Mouse (Mus musculus) forebrain, embryonic 15.5 days (tissue): ENCODE measurements around the gene 4933402D24Rik. TPM values are rescaled to one million over a fixed set of nuclear protein-coding genes. Genes with fewer than 3 reads are reported as not detected.

Experiments used
- ATAC-seq: fragments of 200-750 bp; cut with Nextera tagmentation; replicated peaks from 2 replicates; pipeline ENCODE4 v1.8.0; 2017; ENCODE audit warnings: mild to moderate bottlenecking, moderate TSS enrichment, moderate library complexity
- H3K27ac ChIP-seq: fragments of 300-500 bp; sonication (generic); replicated peaks from 2 replicates; pipeline ENCODE4 v1.5.1; 2015; ENCODE audit warnings: mild to moderate bottlenecking, inconsistent platforms
- H3K27me3 ChIP-seq: fragments of 300-500 bp; sonication (generic); 2 replicates; pipeline ENCODE4 v1.6.1; 2015; ENCODE audit warnings: inconsistent platforms
- H3K36me3 ChIP-seq: fragments of 300-500 bp; sonication (generic); 2 replicates; pipeline ENCODE4 v1.6.1; 2015; ENCODE audit warnings: mild to moderate bottlenecking, inconsistent platforms
- H3K4me1 ChIP-seq: fragments of 300-500 bp; sonication (generic); 2 replicates; pipeline ENCODE4 v1.6.1; 2015; ENCODE audit warnings: inconsistent platforms
- H3K4me2 ChIP-seq: fragments of 300-500 bp; sonication (generic); replicated peaks from 2 replicates; pipeline ENCODE4 v1.6.1; 2015; ENCODE audit warnings: mild to moderate bottlenecking, inconsistent platforms
- H3K4me3 ChIP-seq: fragments of 300-500 bp; sonication (generic); 2 replicates; pipeline ENCODE4 v1.5.1; 2015; ENCODE audit warnings: mild to moderate bottlenecking, inconsistent platforms
- H3K9ac ChIP-seq: fragments of 300-500 bp; sonication (generic); replicated peaks from 2 replicates; pipeline ENCODE4 v1.6.1; 2015; ENCODE audit warnings: mild to moderate bottlenecking, inconsistent platforms
- H3K9me3 ChIP-seq: fragments of 300-500 bp; sonication (generic); 2 replicates; pipeline ENCODE4 v1.6.1; 2016; ENCODE audit warnings: inconsistent platforms
- WGBS: fragments of 180-500 bp; shearing (Covaris S2); methylation state at CpG from one replicate; pipeline ENCODE4 v1.1.7; 2015; ENCODE audit warnings: mixed read lengths; 5-methylcytosine and 5-hydroxymethylcytosine counted together
- polyA plus RNA-seq: library from polyadenylated mRNA; unstranded; fragments of >200 nt; fragmentation: Nextera tagmentation; extraction: Ambion mirVana; gene quantifications from 2 replicates; pipeline ENCODE4 v1.2.1, GENCODE M21; 2015

The 4933402D24Rik gene
- polyA plus RNA-seq, 1 experiment from 2014 or later = 0.19 TPM

DNA sequence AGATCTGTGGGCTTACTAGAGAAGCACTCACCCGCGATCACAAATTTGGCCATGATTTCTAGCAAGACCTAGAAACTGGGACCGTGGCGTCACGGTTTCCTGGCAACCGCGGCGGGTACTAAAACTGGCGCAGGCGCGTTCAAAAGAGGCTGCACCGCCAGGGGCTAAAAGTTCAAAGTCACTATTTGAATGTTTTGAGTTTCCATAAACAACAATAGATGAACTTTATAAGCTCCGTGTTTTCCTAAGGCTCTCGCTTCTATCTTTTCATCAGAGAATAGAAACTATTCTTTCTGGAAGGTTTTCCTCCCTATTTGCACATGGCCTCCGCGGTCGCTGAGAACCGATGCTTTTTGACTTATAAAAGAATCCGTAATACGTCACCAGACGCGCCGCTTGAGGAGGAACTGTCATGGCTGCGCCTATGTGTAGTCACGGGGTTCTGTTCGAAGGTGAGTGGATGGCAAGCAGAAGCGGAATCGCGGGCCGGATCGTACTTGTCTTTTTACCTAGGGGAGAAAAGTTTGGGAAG lies 38.8 kb downstream of the 4933402D24Rik start, which contains the start of the genes Mdh1b and Fastkd2:
TSS of gene Mdh1b (minus strand) at position 79 of the 532 bp plus-strand sequence.
TSS of gene Fastkd2 (plus strand) at position 375 of the 532 bp plus-strand sequence.
- under 1% methylated on average over 31 of the region's 31 CpGs for WGBS
- Histone ChIP-seq H3K9me3 (no peaks in the 10 kb centered on the region), H3K9ac (peak within 1 kb of the TSS; percentile 77), H3K4me1 (peaks cover 30% of the 10 kb centered on the region), H3K36me3 (no peaks in the 10 kb centered on the region), H3K4me3 (peak within 1 kb of the TSS; percentile 81), H3K27ac (no peak within 1 kb of the TSS), H3K4me2 (peak within 1 kb of the TSS; percentile 48), H3K27me3 (peaks cover 6% of the 10 kb centered on the region; the same call in 1 of the 2 replicates)
- peak; percentile 98 for ATAC-seq

DNA sequence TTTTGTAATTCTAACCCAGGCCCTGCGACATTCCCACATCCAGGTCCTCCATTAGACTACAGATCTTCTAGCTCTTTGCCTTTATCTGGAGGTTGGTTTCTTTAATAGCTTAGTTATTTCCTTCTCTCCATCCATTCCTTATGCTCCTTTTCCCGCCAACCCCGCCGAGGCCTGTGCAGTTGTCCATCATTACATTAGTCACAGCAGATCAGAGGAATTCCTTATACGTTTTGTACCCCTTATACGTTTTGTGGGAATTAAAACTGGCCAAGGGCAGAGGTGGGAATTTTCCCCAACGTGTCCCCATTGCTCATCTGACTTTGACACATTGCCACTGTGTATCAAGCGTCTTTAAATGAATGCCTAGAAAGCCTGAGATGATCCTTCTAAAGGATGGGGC lies 39.3 kb downstream of the 4933402D24Rik start:
- peak; percentile 24; the same call in 1 of the 2 replicates for ATAC-seq
- 43% methylated on average over 8 of the region's 8 CpGs for WGBS
- Histone ChIP-seq H3K27me3 (peaks cover 6% of the 10 kb centered on the region; the same call in 1 of the 2 replicates), H3K4me3 (peak overlapping the region; percentile 81), H3K9me3 (no peaks in the 10 kb centered on the region), H3K4me2 (peak overlapping the region; percentile 48), H3K9ac (peak overlapping the region; percentile 77), H3K27ac (no peak overlapping the region), H3K4me1 (peaks cover 30% of the 10 kb centered on the region), H3K36me3 (no peaks in the 10 kb centered on the region)

DNA sequence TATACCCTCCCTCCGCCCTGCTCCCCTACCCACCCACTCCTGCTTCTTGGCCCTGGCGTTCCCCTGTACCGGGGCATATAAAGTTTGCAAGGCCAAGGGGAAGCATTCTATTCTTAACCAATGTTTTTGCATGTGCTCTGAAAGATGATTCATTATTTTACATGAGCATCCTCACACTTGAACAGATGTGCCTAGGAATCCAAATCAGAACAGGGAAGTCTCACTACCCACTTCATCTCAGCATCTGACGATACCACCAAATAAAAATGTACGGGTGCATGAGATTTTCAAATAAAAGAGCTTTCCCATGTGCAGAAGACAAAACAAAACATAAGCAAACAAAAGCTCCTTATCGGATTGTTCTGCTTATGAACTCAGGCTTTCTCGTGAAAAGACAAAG lies 48.9 kb downstream of the 4933402D24Rik start:
- Histone ChIP-seq H3K4me3 (no peak overlapping the region), H3K36me3 (no peaks in the 10 kb centered on the region), H3K4me1 (no peaks in the 10 kb centered on the region), H3K27ac (no peak overlapping the region), H3K9ac (no peak overlapping the region), H3K27me3 (no peaks in the 10 kb centered on the region; the same call in 1 of the 2 replicates), H3K4me2 (no peak overlapping the region), H3K9me3 (no peaks in the 10 kb centered on the region)
- ATAC-seq = no peak
- 73% methylated on average over 7 of the region's 7 CpGs for WGBS

DNA sequence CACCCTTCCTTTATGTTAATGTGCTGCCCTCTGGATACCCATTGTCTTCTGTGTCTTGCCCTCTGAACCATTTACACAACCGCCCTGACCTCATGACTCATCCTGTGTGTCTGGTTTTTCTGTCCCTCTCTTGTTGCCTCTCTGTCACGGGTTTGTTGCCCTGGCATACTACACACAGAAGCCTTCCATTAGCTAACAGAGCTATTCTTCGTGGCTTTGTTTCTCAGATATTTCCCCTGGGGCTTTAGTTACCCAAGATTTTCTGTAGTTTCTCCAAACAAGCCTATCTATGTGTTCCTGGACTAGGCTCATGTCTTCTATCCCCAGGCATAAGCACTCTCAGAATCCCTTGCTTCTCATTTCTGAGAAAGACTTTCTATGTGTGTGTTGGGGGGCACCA lies 60.2 kb downstream of the 4933402D24Rik start:
- no peak overlapping the region for H3K4me2 ChIP-seq
- no peaks in the 10 kb centered on the region for H3K36me3 ChIP-seq
- no peaks in the 10 kb centered on the region for H3K9me3 ChIP-seq
- WGBS = 81% methylated on average over 3 of the region's 3 CpGs
- H3K4me3 ChIP-seq = no peak overlapping the region
- no peaks in the 10 kb centered on the region for H3K27me3 ChIP-seq
- H3K27ac ChIP-seq = no peak overlapping the region
- no peaks in the 10 kb centered on the region for H3K4me1 ChIP-seq
- H3K9ac ChIP-seq = no peak overlapping the region
- no peak for ATAC-seq

DNA sequence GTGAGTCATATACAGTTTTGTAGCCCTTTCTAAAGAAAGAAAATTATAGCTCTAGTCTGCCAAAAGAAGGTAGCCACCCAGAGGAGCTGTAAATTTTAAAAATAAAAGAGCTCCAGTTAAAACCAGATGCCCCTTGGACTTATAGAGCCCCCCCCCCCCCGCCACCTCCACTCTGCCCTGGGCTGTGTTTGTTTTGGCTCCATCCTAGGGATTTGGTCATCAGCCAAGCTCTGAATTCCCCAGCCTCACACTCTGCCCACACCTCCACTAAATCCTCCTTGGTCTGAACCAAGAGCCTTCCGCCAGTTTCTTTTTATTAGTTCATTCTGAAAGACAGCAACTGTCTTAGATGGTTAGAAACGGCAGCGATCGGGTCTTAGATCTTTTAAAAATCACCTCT lies 63.3 kb downstream of the 4933402D24Rik start:
- WGBS = 60% methylated on average over 5 of the region's 5 CpGs
- Histone ChIP-seq H3K27me3 (no peaks in the 10 kb centered on the region), H3K9ac (no peak overlapping the region), H3K4me3 (no peak overlapping the region), H3K27ac (no peak overlapping the region), H3K36me3 (no peaks in the 10 kb centered on the region), H3K4me2 (no peak overlapping the region), H3K9me3 (no peaks in the 10 kb centered on the region), H3K4me1 (no peaks in the 10 kb centered on the region)
- ATAC-seq = no peak

Other genes with a start within 250 kb of the 4933402D24Rik start
- gene Gm39653, start 153.3 kb downstream of the 4933402D24Rik start, polyA plus RNA-seq = 0.17 TPM in 1 of 2 replicates, not detected in the other
- gene Dytn, start 82.3 kb downstream of the 4933402D24Rik start, polyA plus RNA-seq = not detected in 2 replicates
- 0.24 and 0.41 TPM in 2 replicates for gene Mdh1b, start 38.9 kb downstream of the 4933402D24Rik start, polyA plus RNA-seq
- 46.2 and 46.5 TPM in 2 replicates for gene Fastkd2, start 38.7 kb downstream of the 4933402D24Rik start, polyA plus RNA-seq